Mouse (Mus musculus) bone marrow, adult 2 months (tissue): ENCODE results near the gene Socs4.

Experiments
- CTCF ChIP-seq: fragments of 200-500 bp; IDR thresholded peaks from 2 replicates; pipeline ENCODE4 v1.5.1; 2011; ENCODE audit warnings: low read length, control low read depth; ENCODE audit not compliant: control insufficient read depth, insufficient read depth
- POLR2A ChIP-seq: fragments of 200-500 bp; IDR thresholded peaks from 2 replicates; pipeline ENCODE4 v1.6.1; 2011; ENCODE audit warnings: low read depth, mild to moderate bottlenecking, control low read depth, low read length, borderline replicate concordance; ENCODE audit not compliant: control insufficient read depth

DNA sequence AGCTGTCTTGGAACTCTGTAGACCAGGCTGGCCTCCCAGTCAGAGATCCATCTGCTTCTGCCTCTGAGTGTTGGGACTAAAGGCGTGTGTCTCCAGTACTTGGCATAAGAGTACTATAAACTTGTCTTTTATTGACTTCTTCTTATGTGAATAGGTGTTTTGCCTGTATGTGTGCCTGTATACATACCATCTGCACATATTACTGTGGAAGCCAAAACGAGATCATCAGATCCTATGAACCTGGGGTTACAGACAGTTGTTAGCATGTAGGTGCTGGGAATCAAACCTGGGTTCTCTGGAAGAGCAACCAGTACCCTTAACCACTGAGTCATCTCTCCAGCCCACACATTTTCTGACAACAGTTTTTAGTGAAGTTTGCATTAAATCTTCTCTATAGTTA lies 7.0 kb upstream of the Socs4 start:
- no peak for TF ChIP-seq CTCF
- no peak for TF ChIP-seq POLR2A
